Mouse (Mus musculus) MN1 (cell line): ENCODE measurements around the gene Pgk1.
A peak's percentile ranks its signal among the peaks of the same experiment; 100 is the strongest.

ENCODE experiments used
- DNase-seq: peaks from one replicate; pipeline ENCODE4 v3.0.0-alpha.2; 2016; ENCODE audit warnings: low spot score

The Pgk1 gene

GRCm38 (mm10) chrX:106219171-106220032 is 32.5 kb downstream of the Pgk1 start:
- peak; percentile 63 for DNase-seq

- no peak for DNase-seq
Measured at GRCm38 (mm10) chrX:106221058-106221457, 34.2 kb downstream of the Pgk1 start, which contains the start of gene Taf9b. TSS of gene Taf9b (minus strand) at chrX:106221158.
